8 mouse cellular contexts compared by ENCODE assay signal in the genomic region with DNA sequence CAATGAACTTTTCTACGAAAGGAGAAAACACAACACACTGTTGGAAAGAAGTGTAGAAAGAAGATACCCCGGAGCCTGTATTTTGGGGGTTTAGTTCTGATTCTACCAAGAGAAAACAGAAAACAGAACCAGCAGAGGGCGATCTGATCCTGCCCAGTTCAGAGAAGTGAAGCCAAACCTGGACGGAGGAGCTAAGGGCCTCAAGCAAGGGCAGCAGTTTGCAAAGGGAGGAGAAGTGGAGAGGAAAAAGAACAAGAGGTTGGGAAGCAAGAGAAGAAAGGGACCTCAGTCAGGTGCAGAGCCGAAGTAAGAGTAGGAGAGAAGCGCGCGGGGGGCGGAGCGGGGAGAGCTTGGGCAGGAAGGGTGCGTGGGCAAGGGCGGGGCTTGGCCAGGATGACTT. TPM values are rescaled to one million over a fixed set of nuclear protein-coding genes. Genes with fewer than 3 reads are reported as not detected.
DNase-seq lines count a peak whose midpoint lies in the region; ATAC-seq and TF ChIP-seq lines count a peak whose summit lies in the region.

No protein-coding gene starts in this region.

- peak; percentile 70 for DNase-seq in layer of hippocampus, adult 11-12 months (ENCODE audit: low spot score)
- DNase-seq in layer of hippocampus, adult 9-10 months (ENCODE audit: low spot score), result no peak
- peak; percentile 62 for DNase-seq in ES-CJ7 (ENCODE audit: low read depth, low spot score)
- DNase-seq in embryo, embryonic 9.5 days (ENCODE audit: extremely low spot score), result peak; percentile 47
- peak; percentile 50 for DNase-seq in hindbrain, postnatal 0 days (ENCODE audit: low spot score)
- DNase-seq in liver, embryonic 13.5 days, result no peak
- DNase-seq in right cerebral cortex, postnatal 25 days, result peak; percentile 21
- no peak for DNase-seq in urinary bladder, adult 2 months (ENCODE audit: low spot score)

- H3K9ac ChIP-seq in hindbrain, postnatal 0 days (replicated peaks; ENCODE audit: low read length), result no peak overlapping the region
- H3K9ac ChIP-seq in liver, embryonic 13.5 days, result no peak overlapping the region

- peak; percentile 62 for TF ChIP-seq CTCF in hindbrain, postnatal 0 days (IDR thresholded peaks at IDR 0.05; ENCODE audit: low read depth)

- peak overlapping the region; percentile 27; the same call in 1 of the 2 replicates for H3K4me2 ChIP-seq in hindbrain, postnatal 0 days (ENCODE audit: low read depth, low read length)
- H3K4me2 ChIP-seq in liver, embryonic 13.5 days, result peak overlapping the region; percentile 36

- no peaks in the 10 kb centered on the region for H3K36me3 ChIP-seq in hindbrain, postnatal 0 days (ENCODE audit: insufficient read depth, low read length)
- no peaks in the 10 kb centered on the region for H3K36me3 ChIP-seq in liver, embryonic 13.5 days

- ATAC-seq in hindbrain, postnatal 0 days, result no peak
- no peak for ATAC-seq in liver, embryonic 13.5 days (ENCODE audit: low read depth)

- H3K4me3 ChIP-seq in hindbrain, postnatal 0 days (ENCODE audit: low read length), result no peak overlapping the region
- H3K4me3 ChIP-seq in liver, embryonic 13.5 days (replicated peaks), result no peak overlapping the region; the same call in 1 of the 2 replicates

- no peak overlapping the region for H3K27ac ChIP-seq in hindbrain, postnatal 0 days
- H3K27ac ChIP-seq in liver, embryonic 13.5 days, result no peak overlapping the region

- H3K27me3 ChIP-seq in hindbrain, postnatal 0 days (ENCODE audit: insufficient read depth, low read length), result no peaks in the 10 kb centered on the region
- no peaks in the 10 kb centered on the region for H3K27me3 ChIP-seq in liver, embryonic 13.5 days

- H3K4me1 ChIP-seq in hindbrain, postnatal 0 days (ENCODE audit: insufficient read depth, low read length), result no peaks in the 10 kb centered on the region
- no peaks in the 10 kb centered on the region for H3K4me1 ChIP-seq in liver, embryonic 13.5 days (replicated peaks)

- no peaks in the 10 kb centered on the region for H3K9me3 ChIP-seq in hindbrain, postnatal 0 days (ENCODE audit: low read length)
- no peaks in the 10 kb centered on the region for H3K9me3 ChIP-seq in liver, embryonic 13.5 days (replicated peaks)

- WGBS in hindbrain, postnatal 0 days, result 35% methylated on average over 12 of the region's 12 CpGs
- 21% methylated on average over 12 of the region's 12 CpGs for WGBS in liver, embryonic 13.5 days (ENCODE audit: insufficient replicate concordance)

RNA-seq across cellular contexts. Expression of a gene that starts 51.5 kb away (rescaled TPM):
- total RNA-seq in hindbrain, postnatal 0 days (2014; rRNA removed), result 66.4 and 67.5 TPM in 2 replicates
- polyA plus RNA-seq in hindbrain, postnatal 0 days (2015; fragmentation: Nextera tagmentation; extraction: Ambion mirVana), result 23.6 TPM in 2 replicates
- 0.10 and 0.17 TPM in 2 replicates for polyA plus RNA-seq in liver, embryonic 13.5 days (2015; fragmentation: Nextera tagmentation; extraction: Ambion mirVana)
- 4.2 and 4.8 TPM in 2 replicates for polyA plus RNA-seq in urinary bladder, adult 2 months (2012; rRNA removed)

RNA-seq across cellular contexts. Expression of a gene that starts 57.0 kb away (rescaled TPM):
- 106 and 133 TPM in 2 replicates for total RNA-seq in hindbrain, postnatal 0 days (2014; rRNA removed)
- polyA plus RNA-seq in hindbrain, postnatal 0 days (2015; fragmentation: Nextera tagmentation; extraction: Ambion mirVana), result 247 and 255 TPM in 2 replicates
- 176 and 193 TPM in 2 replicates for polyA plus RNA-seq in liver, embryonic 13.5 days (2015; fragmentation: Nextera tagmentation; extraction: Ambion mirVana)
- polyA plus RNA-seq in urinary bladder, adult 2 months (2012; rRNA removed), result 96.8 and 100 TPM in 2 replicates

Comparison
In these comparisons a context has a peak if more than half of its experiments do, and no peak if none do; other contexts are left out.
1. DNase-seq: peak in layer of hippocampus, adult 11-12 months (single experiment), ES-CJ7 (single experiment), embryo, embryonic 9.5 days (single experiment), hindbrain, postnatal 0 days (single experiment) and right cerebral cortex, postnatal 25 days (single experiment); none in layer of hippocampus, adult 9-10 months (single experiment), liver, embryonic 13.5 days (single experiment) and urinary bladder, adult 2 months (single experiment).